Mouse (Mus musculus) layer of hippocampus, adult 8-10 months (tissue): Measurements from ENCODE around the gene Miox. TPM values are rescaled to one million over a fixed set of nuclear protein-coding genes. Genes with fewer than 3 reads are reported as not detected.

Experiments used
- DNase-seq, 2 experiments: peaks; one replicate each; pipeline ENCODE4 v3.0.0; 2022; ENCODE audit warnings: low spot score in 2 of 2
- total RNA-seq, 4 experiments: library from RNA; stranded (reverse); gene quantifications; 2 replicates each; pipeline ENCODE4 v1.2.4; 2022

The Miox gene
- total RNA-seq, 4 experiments from 2014 or later = not detected

- DNase-seq = peak; percentile 96 to 98
Measured at GRCm38 (mm10) chr15:89315190-89315731, 18.9 kb upstream of the Miox start, which contains the start of gene Sbf1. Sbf1 (minus strand) TSS chr15:89315311.

- no peak for DNase-seq
Measured at GRCm38 (mm10) chr15:89316146-89316545, 18.1 kb upstream of the Miox start.

- no peak for DNase-seq
Measured at GRCm38 (mm10) chr15:89321264-89321663, 12.9 kb upstream of the Miox start.

- DNase-seq = no peak
Measured at GRCm38 (mm10) chr15:89322670-89323522, 11.3 kb upstream of the Miox start, which contains the start of gene Adm2. Adm2 (plus strand) TSS chr15:89322720.

GRCm38 (mm10) chr15:89323656-89324055 is 10.5 kb upstream of the Miox start:
- no peak for DNase-seq

- DNase-seq = no peak
Measured at GRCm38 (mm10) chr15:89326441-89326840, 7.8 kb upstream of the Miox start.

- DNase-seq = no peak
Measured at GRCm38 (mm10) chr15:89334774-89335537, 758 bp downstream of the Miox start.

- DNase-seq = no peak
Measured at GRCm38 (mm10) chr15:89336422-89336821, 2.2 kb downstream of the Miox start.

- no peak for DNase-seq
Measured at GRCm38 (mm10) chr15:89339696-89340095, 5.5 kb downstream of the Miox start.

GRCm38 (mm10) chr15:89340136-89340535 is 5.9 kb downstream of the Miox start:
- no peak for DNase-seq

- no peak for DNase-seq
Measured at GRCm38 (mm10) chr15:89341678-89342077, 7.5 kb downstream of the Miox start.

GRCm38 (mm10) chr15:89343325-89343724 is 9.1 kb downstream of the Miox start:
- DNase-seq = no peak

GRCm38 (mm10) chr15:89350447-89350846 is 16.2 kb downstream of the Miox start:
- DNase-seq = no peak

- DNase-seq = no peak
Measured at GRCm38 (mm10) chr15:89351302-89351701, 17.1 kb downstream of the Miox start.

GRCm38 (mm10) chr15:89352054-89352453 is 17.9 kb downstream of the Miox start:
- DNase-seq = no peak

- no peak for DNase-seq
Measured at GRCm38 (mm10) chr15:89352795-89353194, 18.6 kb downstream of the Miox start.

GRCm38 (mm10) chr15:89353837-89354236 is 19.6 kb downstream of the Miox start:
- DNase-seq = no peak

- DNase-seq = no peak
Measured at GRCm38 (mm10) chr15:89354455-89354854, 20.3 kb downstream of the Miox start.

GRCm38 (mm10) chr15:89355241-89356187 is 21.3 kb downstream of the Miox start, which contains the start of the genes Lmf2 and Ncaph2:
Lmf2 (minus strand) TSS chr15:89355659.
Ncaph2 (plus strand) TSS chr15:89355719.
- peak; percentile 93 for DNase-seq

GRCm38 (mm10) chr15:89356372-89356771 is 22.2 kb downstream of the Miox start:
- DNase-seq = peak in 1 of 2 experiments; percentile 43

GRCm38 (mm10) chr15:89358784-89359183 is 24.6 kb downstream of the Miox start:
- no peak for DNase-seq
